Mouse (Mus musculus): ENCODE results near the gene Dnah6. TPM values are rescaled to one million over a fixed set of nuclear protein-coding genes. Genes with fewer than 3 reads are reported as not detected.

The Dnah6 gene
- total and polyA plus RNA-seq, 2 experiments from 2014 or later = 0.12 TPM; not detected in 1

DNA sequence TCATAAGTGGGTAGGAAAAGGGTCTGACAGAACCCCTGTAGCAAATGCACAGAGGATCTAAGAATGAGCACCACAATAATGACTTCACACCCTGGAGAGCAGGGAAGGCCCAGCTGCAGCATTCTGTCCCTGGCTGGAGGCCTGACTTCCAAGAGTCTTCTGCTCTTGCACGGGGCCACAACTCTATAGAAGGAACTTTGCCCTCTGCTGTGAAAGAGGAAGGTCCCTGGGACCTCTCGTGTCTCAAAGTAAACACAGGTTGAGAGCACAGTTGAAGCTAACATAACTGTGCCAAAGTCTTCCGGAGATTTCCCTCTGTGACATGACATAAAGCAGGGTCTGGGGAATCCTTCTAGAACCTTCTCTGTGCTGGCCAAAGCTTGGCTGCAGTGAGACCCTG is 150.2 kb downstream of the Dnah6 start:
- H3K27ac ChIP-seq (ENCODE audit: low read depth) = peak overlapping the region; percentile 49
- H3K36me3 ChIP-seq (replicated peaks; ENCODE audit: control insufficient read depth, insufficient read depth, low read length) = no peaks in the 10 kb centered on the region
- no peak overlapping the region for H3K9ac ChIP-seq (replicated peaks; ENCODE audit: low read depth, low read length)
- no peak overlapping the region for H3K4me2 ChIP-seq (ENCODE audit: low read depth, low read length)
- H3K9me3 ChIP-seq (replicated peaks; ENCODE audit: control insufficient read depth, low read length) = no peaks in the 10 kb centered on the region
- 56% methylated on average over 3 of the region's 3 CpGs for WGBS
- ATAC-seq (ENCODE audit: insufficient read depth, low read depth) (no peak), DNase-seq (ENCODE audit: low spot score) (no peak)
- no peaks in the 10 kb centered on the region for H3K4me1 ChIP-seq (ENCODE audit: control insufficient read depth, insufficient read depth)
- TF ChIP-seq EP300 (IDR thresholded peaks at IDR 0.05; ENCODE audit: low read depth) = no peak
- TF ChIP-seq CTCF (IDR thresholded peaks at IDR 0.05; ENCODE audit: low read depth) = no peak
- no peaks in the 10 kb centered on the region for H3K27me3 ChIP-seq (ENCODE audit: control insufficient read depth, insufficient read depth, low read length)
- no peak overlapping the region for H3K4me3 ChIP-seq (ENCODE audit: low read depth, low read length)

DNA sequence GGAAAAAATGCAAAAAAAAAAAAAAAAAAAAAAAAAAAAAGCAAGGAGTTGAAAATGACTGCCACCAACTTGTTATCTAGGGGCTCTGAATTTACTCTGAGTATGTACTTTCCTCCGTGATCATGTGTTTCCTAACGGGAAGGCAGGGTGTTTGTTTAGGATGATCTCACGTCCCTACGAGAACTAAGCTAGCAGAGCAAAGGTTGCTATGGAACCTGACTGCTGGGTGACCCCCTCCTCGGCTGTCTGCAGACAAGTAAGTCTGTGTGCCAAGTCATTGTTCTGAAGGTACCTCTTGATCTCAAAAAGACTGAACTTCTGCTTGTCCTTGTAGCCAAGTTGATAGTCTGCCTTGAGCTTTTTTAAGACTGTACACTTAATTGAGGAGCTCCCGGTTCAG is 150.8 kb downstream of the Dnah6 start:
- Histone ChIP-seq H3K4me3 (ENCODE audit: low read depth, low read length) (no peak overlapping the region), H3K4me1 (ENCODE audit: control insufficient read depth, insufficient read depth) (no peaks in the 10 kb centered on the region), H3K4me2 (ENCODE audit: low read depth, low read length) (no peak overlapping the region), H3K27ac (ENCODE audit: low read depth) (no peak overlapping the region), H3K27me3 (ENCODE audit: control insufficient read depth, insufficient read depth, low read length) (no peaks in the 10 kb centered on the region), H3K9ac (replicated peaks; ENCODE audit: low read depth, low read length) (no peak overlapping the region), H3K9me3 (replicated peaks; ENCODE audit: control insufficient read depth, low read length) (no peaks in the 10 kb centered on the region), H3K36me3 (replicated peaks; ENCODE audit: control insufficient read depth, insufficient read depth, low read length) (no peaks in the 10 kb centered on the region)
- TF ChIP-seq EP300 (IDR thresholded peaks at IDR 0.05; ENCODE audit: low read depth) (peak; percentile 89), CTCF (IDR thresholded peaks at IDR 0.05; ENCODE audit: low read depth) (no peak)
- ATAC-seq (ENCODE audit: insufficient read depth, low read depth) = peak; percentile 87
- WGBS = 55% methylated on average over 6 of the region's 6 CpGs
- DNase-seq (ENCODE audit: low spot score) = peak; percentile 77

DNA sequence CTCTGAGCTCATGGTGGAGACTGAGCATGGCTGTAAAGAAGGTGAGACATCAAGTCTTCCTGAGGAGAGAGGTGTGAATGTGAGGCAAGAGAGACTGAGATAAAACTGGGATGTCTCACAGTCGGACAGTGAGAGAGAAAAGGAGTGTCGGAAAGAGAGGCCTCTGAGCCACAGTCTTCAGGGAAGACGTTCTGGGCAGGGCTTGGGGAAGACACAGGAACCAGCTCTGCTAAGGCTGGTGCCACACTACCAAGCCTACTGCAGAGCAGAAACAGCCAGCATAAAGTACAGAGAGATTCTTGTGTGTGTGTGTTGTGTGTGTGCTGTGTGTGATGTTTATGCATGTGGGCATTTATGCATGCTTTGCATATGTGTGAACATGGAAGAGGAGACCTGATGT is 156.9 kb downstream of the Dnah6 start:
- no peak overlapping the region for H3K9ac ChIP-seq (replicated peaks; ENCODE audit: low read depth, low read length)
- TF ChIP-seq EP300 (IDR thresholded peaks at IDR 0.05; ENCODE audit: low read depth) (no peak), CTCF (IDR thresholded peaks at IDR 0.05; ENCODE audit: low read depth) (no peak)
- no peak overlapping the region for H3K4me2 ChIP-seq (ENCODE audit: low read depth, low read length)
- no peaks in the 10 kb centered on the region for H3K27me3 ChIP-seq (ENCODE audit: control insufficient read depth, insufficient read depth, low read length)
- WGBS = 54% methylated on average over 3 of the region's 3 CpGs
- ATAC-seq (ENCODE audit: insufficient read depth, low read depth) = no peak
- no peaks in the 10 kb centered on the region for H3K4me1 ChIP-seq (ENCODE audit: control insufficient read depth, insufficient read depth)
- H3K9me3 ChIP-seq (replicated peaks; ENCODE audit: control insufficient read depth, low read length) = no peaks in the 10 kb centered on the region
- DNase-seq (ENCODE audit: low spot score) = no peak
- no peak overlapping the region for H3K4me3 ChIP-seq (ENCODE audit: low read depth, low read length)
- no peaks in the 10 kb centered on the region for H3K36me3 ChIP-seq (replicated peaks; ENCODE audit: control insufficient read depth, insufficient read depth, low read length)
- no peak overlapping the region for H3K27ac ChIP-seq (ENCODE audit: low read depth)

DNA sequence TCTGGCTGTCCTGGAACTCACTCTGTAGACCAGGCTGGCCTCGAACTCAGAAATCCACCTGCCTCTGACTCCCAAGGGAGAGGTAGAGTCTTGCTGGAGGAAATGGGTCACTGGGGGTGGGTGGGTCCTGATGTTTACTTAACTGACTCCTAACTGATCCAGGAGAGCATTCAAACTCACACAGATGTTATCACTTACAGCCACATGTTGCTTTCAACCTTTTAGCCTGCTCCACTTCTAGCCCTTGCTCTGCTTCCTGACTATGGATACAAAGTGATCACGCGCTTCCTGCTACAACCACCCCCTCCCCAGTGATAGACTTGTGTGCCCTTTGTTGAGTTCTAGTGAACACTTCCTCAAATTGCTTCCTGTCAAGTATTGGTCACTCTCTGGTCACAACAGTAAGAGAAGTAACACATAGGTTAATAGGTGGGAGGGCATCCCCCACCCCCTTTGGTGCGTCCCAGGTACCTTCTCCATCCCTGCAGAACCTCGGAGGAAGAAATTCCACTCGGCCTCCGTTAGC is 161.8 kb downstream of the Dnah6 start:
- Histone ChIP-seq H3K36me3 (replicated peaks; ENCODE audit: control insufficient read depth, insufficient read depth, low read length) (no peaks in the 10 kb centered on the region), H3K4me2 (ENCODE audit: low read depth, low read length) (no peak overlapping the region), H3K9me3 (replicated peaks; ENCODE audit: control insufficient read depth, low read length) (peaks cover 11% of the 10 kb centered on the region), H3K4me3 (ENCODE audit: low read depth, low read length) (no peak overlapping the region), H3K27me3 (ENCODE audit: control insufficient read depth, insufficient read depth, low read length) (no peaks in the 10 kb centered on the region), H3K27ac (ENCODE audit: low read depth) (no peak overlapping the region), H3K4me1 (ENCODE audit: control insufficient read depth, insufficient read depth) (no peaks in the 10 kb centered on the region), H3K9ac (replicated peaks; ENCODE audit: low read depth, low read length) (no peak overlapping the region)
- 66% methylated on average over 7 of the region's 7 CpGs for WGBS
- TF ChIP-seq CTCF (IDR thresholded peaks at IDR 0.05; ENCODE audit: low read depth) (no peak), EP300 (IDR thresholded peaks at IDR 0.05; ENCODE audit: low read depth) (no peak)
- ATAC-seq (ENCODE audit: insufficient read depth, low read depth) (no peak), DNase-seq (ENCODE audit: low spot score) (no peak)

DNA sequence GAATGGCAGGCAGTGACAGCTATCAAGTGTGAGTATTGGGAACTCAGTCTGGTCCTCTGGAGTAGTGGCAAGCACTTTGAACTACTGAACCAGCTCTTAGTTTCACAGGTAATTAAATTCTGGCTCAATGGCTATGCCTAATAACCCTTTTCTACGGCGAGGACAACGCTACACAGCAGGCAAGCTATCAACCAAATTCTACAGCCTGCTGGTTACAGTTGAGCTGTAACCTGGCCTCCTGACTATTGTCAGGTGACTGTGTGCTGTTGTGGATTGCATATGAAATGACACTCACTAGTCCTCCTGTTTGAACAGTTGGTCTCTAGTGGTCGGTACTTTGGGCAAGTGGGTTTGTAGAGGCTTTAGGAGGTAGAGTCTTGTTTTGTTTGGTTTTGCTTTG is 162.3 kb downstream of the Dnah6 start:
- TF ChIP-seq EP300 (IDR thresholded peaks at IDR 0.05; ENCODE audit: low read depth) (no peak), CTCF (IDR thresholded peaks at IDR 0.05; ENCODE audit: low read depth) (no peak)
- H3K36me3 ChIP-seq (replicated peaks; ENCODE audit: control insufficient read depth, insufficient read depth, low read length) = no peaks in the 10 kb centered on the region
- H3K4me2 ChIP-seq (ENCODE audit: low read depth, low read length) = no peak overlapping the region
- no peaks in the 10 kb centered on the region for H3K27me3 ChIP-seq (ENCODE audit: control insufficient read depth, insufficient read depth, low read length)
- H3K9me3 ChIP-seq (replicated peaks; ENCODE audit: control insufficient read depth, low read length) = peaks cover 11% of the 10 kb centered on the region
- 86% methylated on average over 4 of the region's 4 CpGs for WGBS
- no peak overlapping the region for H3K4me3 ChIP-seq (ENCODE audit: low read depth, low read length)
- H3K4me1 ChIP-seq (ENCODE audit: control insufficient read depth, insufficient read depth) = no peaks in the 10 kb centered on the region
- no peak overlapping the region for H3K9ac ChIP-seq (replicated peaks; ENCODE audit: low read depth, low read length)
- ATAC-seq (ENCODE audit: insufficient read depth, low read depth) = no peak
- no peak overlapping the region for H3K27ac ChIP-seq (ENCODE audit: low read depth)
- DNase-seq (ENCODE audit: low spot score) = no peak

DNA sequence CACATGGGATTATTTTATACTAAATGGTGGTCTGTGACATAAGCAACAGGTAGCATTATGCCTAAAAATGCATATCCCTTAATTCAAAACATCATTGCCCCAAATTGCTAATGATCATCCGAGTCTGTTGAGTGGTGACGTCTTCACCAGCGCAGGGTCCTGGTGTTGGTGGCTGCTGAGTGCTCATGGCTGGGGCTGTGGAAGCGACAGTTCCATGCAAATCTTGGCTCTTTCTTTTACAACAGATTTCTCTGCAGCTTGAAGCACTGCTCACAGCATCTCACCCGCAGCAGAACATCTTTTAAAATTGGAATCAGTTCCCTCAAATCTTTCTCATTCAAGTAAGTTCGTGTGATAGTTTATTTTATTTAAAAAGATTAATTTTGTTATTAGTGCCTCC is 166.1 kb downstream of the Dnah6 start:
- ATAC-seq (ENCODE audit: insufficient read depth, low read depth) (no peak), DNase-seq (ENCODE audit: low spot score) (no peak)
- no peak overlapping the region for H3K4me2 ChIP-seq (ENCODE audit: low read depth, low read length)
- H3K9ac ChIP-seq (replicated peaks; ENCODE audit: low read depth, low read length) = no peak overlapping the region
- no peaks in the 10 kb centered on the region for H3K36me3 ChIP-seq (replicated peaks; ENCODE audit: control insufficient read depth, insufficient read depth, low read length)
- H3K9me3 ChIP-seq (replicated peaks; ENCODE audit: control insufficient read depth, low read length) = peaks cover 11% of the 10 kb centered on the region
- H3K4me3 ChIP-seq (ENCODE audit: low read depth, low read length) = no peak overlapping the region
- no peak overlapping the region for H3K27ac ChIP-seq (ENCODE audit: low read depth)
- H3K4me1 ChIP-seq (ENCODE audit: control insufficient read depth, insufficient read depth) = no peaks in the 10 kb centered on the region
- no peak for TF ChIP-seq CTCF (IDR thresholded peaks at IDR 0.05; ENCODE audit: low read depth)
- no peaks in the 10 kb centered on the region for H3K27me3 ChIP-seq (ENCODE audit: control insufficient read depth, insufficient read depth, low read length)
- WGBS = 87% methylated on average over 6 of the region's 6 CpGs

Measured in heart, postnatal 0 days (tissue).